Mouse (Mus musculus): ENCODE measurements around the gene Hip1r. TPM values are rescaled to one million over a fixed set of nuclear protein-coding genes. Genes with fewer than 3 reads are reported as not detected.

Gene Hip1r
- total RNA-seq (2023), result 10 to 100 TPM; 73.7 to 75.1 TPM

DNA sequence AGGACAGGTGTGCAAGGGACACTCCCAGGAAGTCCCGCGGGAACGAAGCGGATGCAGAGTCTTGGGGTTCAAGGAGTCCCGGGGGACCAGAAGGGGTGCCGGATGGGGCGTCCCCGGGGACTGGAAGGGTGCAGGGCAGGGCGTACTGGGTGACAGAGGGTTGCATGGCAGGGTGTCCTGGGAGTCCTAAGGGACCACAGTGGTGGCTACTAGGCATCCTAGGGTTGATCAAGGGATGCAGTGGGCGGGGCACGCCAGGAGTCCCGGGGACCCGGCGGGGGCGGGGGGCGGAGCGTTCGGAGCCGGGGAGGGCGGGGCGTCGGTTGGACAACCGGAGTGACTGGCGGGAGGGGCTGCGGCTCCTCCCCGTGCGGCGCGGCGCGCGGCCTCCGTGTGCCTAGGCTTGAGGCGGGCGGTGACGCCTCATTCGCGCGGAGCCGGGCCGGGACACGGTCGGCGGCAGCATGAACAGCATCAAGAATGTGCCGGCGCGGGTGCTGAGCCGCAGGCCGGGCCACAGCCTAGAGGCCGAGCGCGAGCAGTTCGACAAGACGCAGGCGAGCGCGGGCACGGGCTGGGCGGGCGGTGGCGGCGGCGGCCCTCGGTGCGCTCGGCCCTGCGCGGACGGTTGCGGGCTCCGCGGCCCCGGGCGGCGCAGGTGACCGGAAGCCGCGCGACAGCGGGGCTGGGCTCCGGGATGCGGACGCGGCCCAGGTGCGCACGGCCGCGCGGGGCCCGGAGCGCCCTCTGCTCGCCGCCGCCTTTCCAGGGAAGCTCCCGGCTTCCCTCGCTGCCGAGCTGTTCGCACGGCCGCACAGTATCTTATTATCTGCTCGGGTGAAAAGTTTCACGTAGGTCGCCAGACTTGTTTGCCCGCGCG is at the start of gene Hip1r:
Gene Hip1r (plus strand): TSS at position 330 of the 880 bp plus-strand sequence.

DNA sequence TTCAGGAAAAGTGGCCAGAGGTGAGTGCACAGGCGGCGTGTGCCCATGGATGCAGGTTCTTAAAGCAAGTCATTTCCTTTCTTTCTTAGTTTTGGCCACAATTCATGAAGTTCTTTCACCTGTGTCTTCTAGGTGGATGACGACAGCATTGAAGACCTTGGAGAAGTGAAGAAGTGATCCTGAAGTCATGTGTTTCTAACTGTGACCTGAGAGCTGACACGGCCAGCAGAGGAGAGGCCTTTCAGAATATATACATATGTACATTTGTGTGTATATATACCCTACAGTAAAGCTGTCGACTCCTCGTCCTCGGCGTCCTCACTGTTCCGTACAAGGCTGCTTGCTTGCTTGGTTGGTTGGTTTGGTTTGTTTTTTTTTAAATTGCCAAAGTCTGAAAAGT is 46.3 kb upstream of the Hip1r start, which contains the start of gene Gm43518:
Gene Gm43518 (plus strand): TSS at position 301 of the 400 bp plus-strand sequence.

DNA sequence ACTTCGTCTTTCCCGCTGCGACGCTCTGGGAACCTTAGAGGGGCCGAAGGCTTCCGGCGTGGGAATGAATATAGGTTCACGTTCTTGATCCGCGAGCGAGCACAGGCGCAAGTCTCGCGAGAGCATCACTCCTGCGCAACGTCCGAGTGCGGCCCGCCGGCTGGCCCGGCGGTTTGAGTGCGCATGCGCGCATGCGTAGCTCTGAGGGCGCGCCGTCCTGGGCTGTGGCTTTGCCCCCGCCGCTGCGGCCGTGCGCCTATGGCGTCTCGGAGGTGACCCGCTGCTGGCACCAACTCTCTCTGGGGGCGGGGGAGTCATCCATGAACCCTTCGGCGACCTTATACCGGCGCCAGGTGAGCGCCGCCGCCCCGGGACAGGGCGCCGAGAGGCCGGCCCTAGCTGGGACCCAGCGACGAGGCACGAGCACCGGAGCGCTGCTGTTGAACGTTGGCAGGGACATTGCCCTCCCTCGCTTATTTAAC is 42.9 kb upstream of the Hip1r start, which contains the start of gene Ccdc62:
Gene Ccdc62 (plus strand): TSS at position 172 of the 482 bp plus-strand sequence.

DNA sequence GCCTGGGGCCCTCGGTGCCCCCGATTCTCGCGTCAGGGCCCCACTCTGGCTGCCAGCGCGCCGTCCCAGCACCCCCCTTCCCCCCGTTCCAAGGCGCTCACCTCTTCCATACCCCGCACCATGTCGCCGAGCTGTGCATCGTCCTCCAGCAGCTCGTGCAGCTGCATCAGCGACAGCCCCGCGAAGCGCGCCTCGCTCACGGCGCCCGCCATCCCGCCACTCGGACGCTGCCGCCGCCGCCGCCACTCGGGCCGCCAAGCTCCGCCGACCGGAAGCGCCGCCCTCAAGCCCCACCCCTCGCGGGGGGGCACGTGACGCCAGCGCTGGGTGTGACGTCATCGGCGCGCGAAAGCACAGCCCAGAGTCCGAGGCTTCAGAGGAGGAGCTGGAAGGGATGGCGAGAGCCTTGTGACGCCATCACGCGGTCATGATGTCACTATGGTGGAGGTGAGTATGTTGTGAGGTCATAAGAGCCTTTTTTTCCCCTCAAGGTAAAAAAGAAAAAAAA is 58.6 kb downstream of the Hip1r start, which contains the start of gene Vps37b:
Gene Vps37b (minus strand): TSS at position 270 of the 508 bp plus-strand sequence.

Other genes starting within 250 kb of the Hip1r start
- gene Rsrc2, start 224.2 kb upstream of the Hip1r start, total RNA-seq (2023), result 100 to 1,000 TPM; 138 to 140 TPM
- 10 to 100 TPM; 22.1 to 26.2 TPM for gene Kntc1, start 223.9 kb upstream of the Hip1r start, total RNA-seq (2023)
- gene Hcar2, start 108.1 kb upstream of the Hip1r start, total RNA-seq (2023), result 100 to 1,000 TPM in 1 of 2 experiments, 10 to 100 TPM in 1; 92.9 to 131 TPM
- not detected for gene Hcar1, start 93.6 kb upstream of the Hip1r start, total RNA-seq (2023)
- gene Denr, start 66.5 kb upstream of the Hip1r start, total RNA-seq (2023), result 10 to 100 TPM; 24.0 to 31.1 TPM
- gene Gm43518, start 46.2 kb upstream of the Hip1r start, total RNA-seq (2023), result not detected
- 1 to 10 TPM in 1 of 2 experiments, under 1 TPM in 1; 0.44 to 1.7 TPM for gene Ccdc62, start 42.9 kb upstream of the Hip1r start, total RNA-seq (2023)
- 10 to 100 TPM; 53.3 to 58.8 TPM for gene Vps37b, start 58.6 kb downstream of the Hip1r start, total RNA-seq (2023)
- 1 to 10 TPM; 4.1 to 5.9 TPM for gene Abcb9, start 122.2 kb downstream of the Hip1r start, total RNA-seq (2023)
- gene Ogfod2, start 138.7 kb downstream of the Hip1r start, total RNA-seq (2023), result 10 to 100 TPM; 12.1 to 16.4 TPM
- gene Arl6ip4, start 142.5 kb downstream of the Hip1r start, total RNA-seq (2023), result 10 to 100 TPM; 28.6 to 38.3 TPM